Mouse (Mus musculus) 3T3-L1 (cell line): ENCODE measurements around the gene Smarcd1.
"Not testable (repeated sequence)": the region's sequence is repeated elsewhere in the genome, so short reads cannot be mapped to it uniquely, and the experiment has no call there.

ENCODE experiments used
- DNase-seq: peaks from one replicate; pipeline ENCODE4 v3.0.0-alpha.2; 2015; ENCODE audit warnings: low read depth, low spot score

Smarcd1 gene

GRCm38 (mm10) chr15:99682880-99683279 is 19.0 kb upstream of the Smarcd1 start:
- DNase-seq, result peak; percentile 38

- no peak for DNase-seq
These were observed 17.8 kb upstream of the Smarcd1 start for GRCm38 (mm10) chr15:99684156-99684555.

DNA sequence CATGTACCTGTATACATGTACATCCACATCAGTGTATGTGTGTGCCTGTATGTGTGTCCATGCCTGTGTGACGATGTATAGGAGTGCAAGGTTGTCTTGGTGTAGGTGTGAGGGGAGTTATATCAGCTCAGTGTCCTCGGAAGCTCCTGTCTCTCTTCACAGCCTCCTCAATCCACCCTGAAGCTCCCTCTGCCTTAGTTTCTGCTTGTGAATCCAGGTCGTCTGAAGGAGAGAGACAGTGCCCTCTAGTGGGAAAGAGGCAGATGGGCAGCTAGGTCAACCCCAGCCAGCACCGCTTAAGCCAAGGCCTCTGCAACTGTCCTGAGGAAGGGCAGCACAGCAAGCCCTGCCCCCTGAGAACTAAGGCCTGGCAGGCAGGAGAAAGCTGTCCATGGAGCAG is 13.2 kb upstream of the Smarcd1 start:
- peak; percentile 88 for DNase-seq

DNA sequence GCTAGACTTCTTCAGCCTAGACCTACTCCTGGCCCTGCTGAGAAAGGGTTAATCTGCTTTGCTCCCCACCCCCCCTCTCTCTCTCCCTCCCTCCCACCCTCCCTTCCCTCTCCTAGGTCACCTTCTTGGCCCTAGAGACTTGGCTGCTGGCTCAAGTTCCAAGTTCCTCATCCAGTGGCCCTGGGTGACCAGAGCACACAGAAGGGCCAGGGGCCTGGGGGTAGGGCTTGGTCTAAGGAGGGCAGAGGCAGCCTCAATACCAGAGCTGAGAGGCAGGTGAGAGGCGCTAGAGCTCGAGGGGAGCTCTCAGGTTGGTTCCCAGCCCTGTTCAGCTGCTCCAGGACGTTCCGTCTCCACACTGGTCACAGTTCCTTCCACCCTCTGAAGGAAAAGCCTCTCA is 11.0 kb upstream of the Smarcd1 start:
- no peak for DNase-seq

DNA sequence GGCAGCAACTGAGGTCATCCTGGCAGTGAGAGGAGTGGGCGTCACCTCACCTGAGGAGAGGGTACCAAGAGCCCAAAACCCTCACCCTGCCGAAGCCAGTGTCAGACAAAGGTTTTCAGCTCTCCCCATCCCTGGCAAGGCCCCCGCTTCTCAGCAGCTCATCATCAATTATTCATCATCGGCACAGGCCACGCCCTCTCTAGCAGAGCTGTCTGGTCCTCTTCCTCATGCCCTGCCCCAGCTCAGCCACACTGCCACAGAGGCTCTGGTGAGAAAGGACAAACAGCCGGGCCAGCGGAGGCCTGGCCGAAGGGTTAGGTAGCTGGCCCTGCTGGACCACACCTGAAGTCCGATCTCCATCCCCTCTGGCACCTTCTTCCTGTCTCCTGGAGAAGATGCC is 10.0 kb upstream of the Smarcd1 start:
- no peak for DNase-seq

DNA sequence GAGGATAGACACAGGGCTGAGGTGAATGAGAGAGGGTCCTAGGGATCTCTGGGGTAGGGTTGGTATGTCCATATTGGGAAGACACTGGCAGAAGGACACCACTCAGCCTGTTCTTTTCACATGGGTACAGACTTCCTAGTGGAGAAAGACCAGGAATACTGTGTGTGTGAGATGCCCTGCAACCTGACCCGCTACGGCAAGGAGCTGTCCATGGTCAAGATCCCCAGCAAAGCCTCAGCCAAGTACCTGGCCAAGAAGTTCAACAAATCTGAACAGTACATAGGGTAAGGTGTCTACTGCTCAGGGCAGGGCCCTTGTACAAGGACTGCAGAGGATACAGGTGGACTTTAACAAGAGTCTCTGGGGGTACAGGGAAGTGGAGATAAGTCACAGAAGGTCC is 4.6 kb upstream of the Smarcd1 start:
- no peak for DNase-seq

GRCm38 (mm10) chr15:99698533-99699085 is 3.3 kb upstream of the Smarcd1 start:
- no peak for DNase-seq

GRCm38 (mm10) chr15:99699715-99700114 is 2.2 kb upstream of the Smarcd1 start:
- no peak for DNase-seq

DNA sequence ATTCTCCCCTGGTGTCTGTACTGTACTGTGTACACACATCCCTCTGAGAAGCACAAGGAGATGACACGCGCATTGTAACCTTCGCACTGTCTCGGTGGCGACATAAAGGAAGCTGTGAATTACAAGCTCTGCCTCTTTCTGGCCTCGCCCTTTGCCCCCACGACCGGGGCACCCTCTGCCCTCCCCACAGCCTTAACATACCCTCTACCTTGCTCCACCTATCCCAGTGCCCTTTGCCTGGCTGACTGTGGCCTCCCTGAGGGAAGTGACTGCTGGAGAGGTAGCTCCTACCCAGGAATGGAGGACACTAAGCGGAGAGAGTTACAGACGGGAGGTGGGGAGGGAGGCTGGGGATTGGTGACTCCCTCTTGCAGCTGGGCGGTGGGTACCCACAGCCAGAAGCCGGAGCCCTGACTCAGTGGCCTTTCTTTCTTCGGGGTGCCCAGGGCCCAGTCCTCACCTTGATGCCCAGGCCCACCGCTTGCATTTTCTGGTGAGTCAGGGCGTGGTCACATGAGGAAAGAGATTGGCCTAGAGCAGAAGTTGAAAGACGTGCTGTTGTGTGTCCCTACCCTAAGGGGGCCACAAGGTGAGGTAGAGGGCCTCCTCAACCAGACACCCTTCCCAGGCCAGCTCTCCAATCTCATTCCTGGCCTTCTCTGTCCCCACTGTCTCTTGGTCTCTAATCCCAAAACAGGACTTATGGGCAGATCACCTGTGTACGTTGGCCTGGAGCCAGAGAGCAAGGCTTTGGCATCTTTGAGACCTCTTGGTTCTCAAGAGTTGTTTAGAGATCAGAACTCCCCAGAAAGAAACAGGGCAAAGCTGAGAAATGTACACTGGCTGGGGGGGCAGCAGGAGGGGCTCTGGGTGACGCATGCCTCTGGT is 1.5 kb upstream of the Smarcd1 start:
- no peak for DNase-seq

DNA sequence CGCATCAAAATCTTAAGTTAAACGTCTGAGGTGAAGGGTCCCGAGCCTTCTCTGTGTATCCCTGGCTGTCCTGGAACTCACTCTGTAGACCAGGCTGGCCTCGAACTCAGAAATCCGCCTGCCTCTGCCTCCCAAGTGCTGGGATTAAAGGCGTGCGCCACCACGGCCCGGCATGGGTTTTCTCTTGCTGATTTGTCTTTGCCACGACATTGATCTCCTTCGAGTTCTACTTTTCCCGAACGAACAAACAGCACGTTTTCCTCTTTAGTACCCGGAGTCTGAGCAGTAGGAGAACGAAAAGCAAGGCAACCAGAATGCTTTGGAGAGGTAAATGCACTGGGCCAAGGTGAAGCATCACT is 310 bp upstream of the Smarcd1 start:
- DNase-seq, result not testable (repeated sequence)

- DNase-seq, result no peak
These were observed 1.2 kb downstream of the Smarcd1 start for GRCm38 (mm10) chr15:99703104-99703503.

DNA sequence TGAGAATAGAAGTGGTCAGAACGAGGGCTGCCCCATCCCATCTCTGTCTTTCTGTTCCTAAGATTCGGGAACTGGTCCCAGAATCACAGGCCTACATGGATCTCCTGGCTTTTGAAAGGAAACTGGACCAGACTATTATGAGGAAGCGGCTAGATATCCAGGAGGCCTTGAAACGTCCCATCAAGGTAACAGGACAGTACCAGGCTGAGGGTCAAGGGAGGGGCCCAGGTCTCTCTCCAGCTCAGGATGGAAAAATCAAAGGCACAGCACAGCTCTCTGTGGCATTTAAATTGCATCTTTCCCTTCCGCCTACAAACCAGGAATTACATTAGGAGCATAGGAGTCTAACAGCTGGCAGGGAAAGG is 1.7 kb downstream of the Smarcd1 start:
- DNase-seq, result no peak

- DNase-seq, result no peak
These were observed 2.2 kb downstream of the Smarcd1 start for GRCm38 (mm10) chr15:99704041-99704681.

DNA sequence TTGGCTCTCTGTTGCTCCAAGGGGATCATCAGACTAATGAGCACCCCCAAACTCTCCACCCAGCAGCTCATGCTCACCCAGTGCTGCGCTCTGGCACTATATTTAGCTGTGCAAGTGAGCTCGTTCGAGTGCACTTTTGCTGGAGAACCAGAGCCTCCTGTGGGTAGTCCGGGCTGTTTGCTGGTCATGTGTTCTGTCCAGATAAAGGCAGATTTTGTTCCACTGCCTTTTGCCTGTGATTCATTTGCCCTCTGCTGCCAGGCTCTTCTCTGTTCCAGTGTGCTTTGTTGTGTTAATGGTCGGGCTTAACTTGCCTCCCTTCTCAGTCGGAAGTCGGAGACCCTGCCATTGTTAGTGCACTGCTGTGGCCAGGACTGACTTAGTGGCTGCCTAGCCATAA is 3.0 kb downstream of the Smarcd1 start:
- DNase-seq, result no peak

DNA sequence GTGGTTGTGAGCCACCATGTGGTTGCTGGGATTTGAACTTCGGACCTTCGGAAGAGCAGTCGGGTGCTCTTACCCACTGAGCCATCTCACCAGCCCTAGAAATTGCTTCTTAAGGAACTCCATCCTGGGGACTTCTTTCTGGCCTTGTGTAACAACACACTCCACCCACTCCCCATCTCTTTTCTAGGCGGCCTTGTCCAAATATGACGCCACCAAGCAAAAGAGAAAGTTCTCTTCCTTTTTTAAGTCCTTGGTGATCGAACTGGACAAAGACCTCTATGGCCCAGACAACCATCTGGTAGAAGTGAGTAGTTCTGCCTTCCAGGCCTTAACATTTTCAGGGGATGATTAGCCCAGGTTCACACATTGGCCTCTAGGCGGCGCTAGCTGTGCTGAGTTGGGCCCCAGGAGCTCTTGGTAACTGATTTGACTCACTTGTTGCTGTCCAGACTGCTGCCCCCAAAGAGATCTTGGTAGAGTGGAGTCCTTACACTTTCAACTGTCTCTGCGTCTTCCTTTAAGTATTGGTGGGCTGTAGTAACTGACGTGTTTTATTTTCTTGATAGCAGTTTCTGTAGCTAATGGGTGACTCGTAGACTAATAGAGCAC is 3.6 kb downstream of the Smarcd1 start, which contains the start of gene Gm17349:
Gm17349 (minus strand) TSS at position 51 of the 609 bp plus-strand sequence.
- peak; percentile 90 for DNase-seq

DNA sequence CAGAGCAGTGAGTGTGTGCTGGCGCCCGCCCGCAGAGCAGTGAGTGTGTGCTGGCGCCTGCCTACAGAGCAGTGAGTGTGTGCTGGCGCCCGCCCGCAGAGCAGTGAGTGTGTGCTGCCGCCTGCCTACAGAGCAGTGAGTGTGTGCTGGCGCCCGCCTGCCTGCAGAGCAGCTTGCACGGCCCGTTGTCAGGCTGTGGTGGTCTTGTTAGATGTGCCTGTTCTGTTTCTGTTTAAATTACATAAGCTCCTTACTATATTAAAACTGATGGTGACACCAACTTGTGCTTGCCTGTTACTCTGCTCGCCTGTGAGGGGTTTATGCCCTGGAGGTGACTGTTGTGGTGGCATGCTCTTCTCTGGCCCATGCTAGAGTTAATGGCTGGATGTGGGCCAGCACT is 6.2 kb downstream of the Smarcd1 start:
- no peak for DNase-seq

DNA sequence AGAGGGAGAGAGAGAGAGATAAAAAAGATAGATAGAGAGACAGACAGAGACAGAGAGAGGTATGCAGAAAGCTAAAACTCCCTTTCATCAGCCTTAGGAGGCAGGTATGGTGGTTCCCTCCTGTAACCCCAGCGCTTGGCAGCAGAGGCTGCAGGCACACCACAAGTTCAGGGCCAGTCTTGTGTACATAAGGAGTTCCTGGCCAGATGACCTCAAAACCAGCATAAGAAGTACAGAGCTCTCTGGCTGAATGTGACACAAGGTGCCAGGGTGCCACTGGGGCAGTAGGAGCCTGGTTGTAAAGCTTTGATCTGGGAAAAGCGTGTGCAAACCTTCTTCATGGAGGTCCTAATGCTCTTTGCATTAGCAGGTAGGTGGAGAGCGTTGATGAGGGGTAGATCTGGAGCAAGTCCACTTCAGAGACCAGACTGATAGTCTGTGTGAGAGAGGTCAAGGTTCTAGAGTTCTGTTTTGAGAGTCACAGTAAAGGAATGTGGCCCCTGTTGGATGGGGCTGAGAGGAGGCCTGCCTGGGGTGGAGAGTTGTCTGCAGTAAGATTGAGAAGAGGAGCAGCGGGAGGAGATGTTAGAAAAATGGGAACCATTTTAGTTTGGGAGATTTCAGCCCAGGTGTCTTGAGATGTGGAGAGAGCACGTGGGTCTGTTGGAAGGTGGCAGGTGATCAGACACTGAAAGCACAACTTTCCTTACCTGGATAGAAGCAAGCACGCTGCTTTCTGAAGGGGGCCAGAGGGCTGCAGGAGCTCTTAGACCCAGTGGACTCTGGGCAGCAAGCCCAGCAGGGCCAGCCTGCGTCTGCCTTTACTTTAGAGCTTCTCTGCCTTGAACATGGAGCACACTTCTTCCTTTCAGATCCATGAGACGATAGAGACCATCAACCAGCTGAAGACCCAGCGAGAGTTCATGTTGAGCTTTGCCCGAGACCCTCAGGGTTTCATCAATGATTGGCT is 8.6 kb downstream of the Smarcd1 start:
- DNase-seq, result no peak

DNA sequence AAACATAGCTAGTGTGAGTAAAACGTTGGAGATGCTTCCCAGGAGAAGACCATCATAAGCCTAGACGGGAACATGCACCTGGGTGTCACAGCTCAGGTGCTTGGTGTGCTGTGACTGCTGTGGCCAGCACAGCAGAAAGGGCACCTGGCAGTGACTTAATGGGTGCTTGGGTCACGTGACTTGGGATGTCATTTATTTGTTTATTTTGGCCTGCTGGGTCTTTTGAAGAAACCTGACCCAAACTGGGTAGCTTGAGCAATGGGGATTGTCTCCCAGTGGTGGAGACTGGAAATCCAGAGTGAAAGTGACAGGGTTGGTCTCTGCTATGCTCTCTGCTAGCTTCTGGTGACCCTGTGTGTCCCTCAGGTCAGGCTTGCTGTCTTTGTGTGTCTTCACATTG is 9.6 kb downstream of the Smarcd1 start:
- no peak for DNase-seq

DNA sequence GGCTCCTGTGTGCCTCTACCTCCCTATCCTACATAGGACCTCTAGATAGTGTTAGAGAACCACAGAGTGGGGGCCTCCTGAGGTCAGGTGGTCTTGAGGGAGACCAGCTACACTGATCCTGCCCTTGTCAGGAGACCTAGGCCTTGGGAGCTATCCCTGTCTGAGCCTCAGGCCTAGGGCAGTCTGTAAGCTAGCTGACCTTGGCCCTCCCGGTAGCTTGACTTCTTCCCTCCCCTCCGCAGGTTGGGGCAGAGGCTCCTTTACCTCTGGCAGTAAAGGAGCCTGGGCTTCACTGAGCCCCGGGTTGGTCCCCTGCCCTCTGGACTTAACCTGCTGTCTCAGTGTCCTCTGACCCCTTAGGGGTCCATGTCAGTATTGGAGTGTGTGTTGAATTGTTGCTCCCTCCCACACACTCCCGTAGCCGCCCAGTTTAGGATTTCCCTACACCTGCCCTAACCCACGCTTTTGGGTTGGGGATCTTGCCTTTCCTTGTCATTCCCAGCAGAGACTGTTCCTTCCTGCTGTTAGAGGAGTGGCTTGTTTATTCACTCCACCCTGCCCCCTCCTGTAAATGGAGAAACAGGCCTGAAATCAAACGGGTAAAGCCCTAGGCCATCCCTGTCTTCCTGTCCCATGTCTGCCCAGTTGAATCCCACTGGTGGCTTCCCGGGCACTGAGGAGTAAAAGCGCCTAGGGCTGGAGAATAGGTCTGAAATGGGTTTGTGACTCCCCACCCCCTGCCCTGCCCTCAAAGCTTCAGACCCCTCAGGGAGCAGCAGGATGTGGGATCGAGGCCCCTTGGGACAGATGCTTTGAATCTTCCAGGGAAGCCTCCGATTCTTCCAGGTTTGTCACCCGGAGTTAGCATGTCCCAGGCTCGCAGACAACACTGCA is 11.0 kb downstream of the Smarcd1 start:
- no peak for DNase-seq

- DNase-seq, result no peak
These were observed 11.6 kb downstream of the Smarcd1 start for GRCm38 (mm10) chr15:99713569-99713968.
